Mouse (Mus musculus) right cerebral cortex, postnatal 36 days (tissue): ENCODE measurements around the gene Purb.
A peak's percentile ranks its signal among the peaks of the same experiment; 100 is the strongest.
"Not testable (repeated sequence)": the region's sequence is repeated elsewhere in the genome, so short reads cannot be mapped to it uniquely, and the experiment has no call there.

Source experiments
- DNase-seq, 2 experiments: peaks; one replicate each; pipeline ENCODE4 v3.0.0; 2022; ENCODE audit warnings: low spot score in 2 of 2, mixed read lengths in 1 of 2

The Purb gene

GRCm38 (mm10) chr11:6484244-6484959 lies 8.7 kb upstream of the Purb start:
- no peak for DNase-seq

GRCm38 (mm10) chr11:6483103-6483502 lies 7.4 kb upstream of the Purb start:
- DNase-seq = no peak

DNA sequence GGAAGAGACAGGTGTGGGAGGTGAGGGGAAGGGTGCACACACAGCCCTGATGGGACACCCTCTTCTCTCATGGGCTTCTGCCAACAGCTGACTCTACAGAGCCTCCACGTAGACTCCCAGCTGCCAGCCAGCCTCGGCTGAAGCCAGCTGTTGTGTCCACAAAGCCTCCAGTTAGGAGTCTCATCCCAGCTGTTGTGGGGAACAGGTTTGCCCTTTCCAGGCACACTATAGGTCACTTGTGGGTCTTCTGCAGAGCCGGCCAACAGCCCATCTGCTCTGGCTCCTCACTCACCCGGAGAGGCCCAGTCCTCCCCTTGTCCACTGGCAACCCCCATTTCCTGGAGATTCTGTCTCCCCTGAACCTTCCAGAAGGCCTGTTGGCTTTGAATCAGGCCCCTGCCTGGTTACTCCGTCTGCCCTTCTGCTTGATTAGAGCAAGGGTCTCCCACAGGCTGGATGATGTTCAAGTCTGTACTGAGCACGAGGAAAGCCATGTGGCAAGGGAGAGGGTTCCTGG lies 6.0 kb upstream of the Purb start:
- DNase-seq = no peak

GRCm38 (mm10) chr11:6480681-6481405 lies 5.1 kb upstream of the Purb start:
- peak; percentile 7 to 28 for DNase-seq

- no peak for DNase-seq
Observed at GRCm38 (mm10) chr11:6480191-6480590, 4.5 kb upstream of the Purb start.

DNA sequence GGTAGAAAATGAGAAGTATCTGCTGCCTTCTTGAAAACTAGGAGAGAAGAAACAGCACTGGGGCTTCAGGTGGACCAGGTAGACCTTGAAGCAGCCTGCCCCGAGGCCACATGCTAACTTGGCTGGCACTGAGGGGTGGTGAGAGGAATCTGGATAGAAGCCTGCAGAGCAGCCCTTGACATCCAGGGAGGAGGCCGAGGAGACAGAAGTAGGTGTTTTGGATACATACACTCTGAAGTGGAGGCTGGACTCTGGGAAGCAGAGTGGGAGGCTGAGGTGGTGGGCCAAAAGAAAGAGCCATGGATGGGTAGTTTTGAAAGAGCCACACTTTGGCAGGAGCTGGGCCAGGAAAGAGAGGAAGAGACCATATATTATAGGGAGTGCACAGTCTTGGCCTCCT lies 3.5 kb upstream of the Purb start:
- DNase-seq = no peak

- DNase-seq = no peak
Observed at GRCm38 (mm10) chr11:6477350-6477749, 1.6 kb upstream of the Purb start.

GRCm38 (mm10) chr11:6476876-6477275 lies 1.2 kb upstream of the Purb start:
- no peak for DNase-seq

DNA sequence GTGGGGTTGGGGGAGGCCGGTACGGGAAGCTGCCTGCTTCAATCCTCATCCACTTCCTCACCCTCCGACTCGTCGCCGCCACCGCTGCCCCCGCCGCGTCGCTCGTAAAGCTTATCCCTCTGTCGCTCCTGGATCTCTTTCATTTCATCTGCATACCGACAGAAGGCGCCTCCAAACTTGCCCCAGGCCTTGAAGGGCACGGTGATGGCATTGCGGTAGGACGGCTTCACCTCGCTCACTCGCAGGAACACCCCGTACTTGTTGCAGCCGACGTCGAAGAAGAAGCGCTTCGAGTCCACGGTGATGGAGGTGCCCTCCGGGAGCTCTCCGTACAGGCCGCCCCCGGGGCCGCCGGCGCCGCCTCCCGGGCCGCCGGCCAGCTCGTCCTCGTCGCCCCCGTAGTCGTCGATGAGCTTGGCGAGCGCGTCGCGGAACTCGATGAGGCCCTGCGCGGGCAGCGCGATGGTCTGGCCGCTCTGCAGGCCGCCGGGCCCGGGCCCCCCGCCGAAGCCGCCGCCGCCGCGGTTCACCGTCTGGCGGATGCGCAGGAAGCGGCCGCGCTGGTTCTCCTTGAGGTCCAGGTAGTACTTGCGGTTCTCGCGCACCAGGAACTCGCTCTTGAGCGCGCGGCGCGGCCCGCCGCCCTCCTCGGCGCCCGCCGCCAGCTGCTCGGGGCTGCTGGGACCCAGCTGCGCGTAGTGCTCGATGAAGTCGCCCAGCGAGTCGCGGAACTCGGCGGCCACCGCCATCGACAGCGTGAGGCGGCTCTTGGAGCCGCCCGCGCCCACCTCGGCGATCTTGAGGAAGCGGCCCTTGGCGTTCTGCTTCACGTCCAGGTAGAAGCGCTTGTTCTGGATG lies 614 bp downstream of the Purb start:
- peak; percentile 30 to 42 for DNase-seq

GRCm38 (mm10) chr11:6474381-6474780 lies 1.3 kb downstream of the Purb start:
- DNase-seq = no peak

- no peak for DNase-seq
Observed at GRCm38 (mm10) chr11:6472076-6472475, 3.6 kb downstream of the Purb start.

- DNase-seq = no peak
Observed at GRCm38 (mm10) chr11:6471493-6471892, 4.2 kb downstream of the Purb start.

DNA sequence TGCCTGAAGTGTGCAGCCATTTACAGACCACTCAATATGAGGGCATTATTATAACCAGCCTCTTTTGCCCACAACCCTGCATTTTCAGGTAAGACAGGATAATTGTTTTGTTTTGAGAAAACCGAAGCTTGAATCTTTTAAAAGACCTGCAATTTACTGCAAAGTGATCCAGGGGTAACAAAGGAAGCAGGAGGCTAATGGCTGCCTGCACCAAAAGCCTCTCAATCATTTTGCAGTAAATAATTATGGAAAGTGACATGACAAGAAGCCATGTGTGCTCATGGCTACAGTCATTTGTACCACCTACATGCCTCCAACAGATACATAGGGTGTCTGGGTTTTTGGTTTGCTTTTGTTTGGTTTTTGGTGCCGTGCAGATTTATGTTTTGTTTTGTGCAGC lies 4.7 kb downstream of the Purb start:
- no peak for DNase-seq

DNA sequence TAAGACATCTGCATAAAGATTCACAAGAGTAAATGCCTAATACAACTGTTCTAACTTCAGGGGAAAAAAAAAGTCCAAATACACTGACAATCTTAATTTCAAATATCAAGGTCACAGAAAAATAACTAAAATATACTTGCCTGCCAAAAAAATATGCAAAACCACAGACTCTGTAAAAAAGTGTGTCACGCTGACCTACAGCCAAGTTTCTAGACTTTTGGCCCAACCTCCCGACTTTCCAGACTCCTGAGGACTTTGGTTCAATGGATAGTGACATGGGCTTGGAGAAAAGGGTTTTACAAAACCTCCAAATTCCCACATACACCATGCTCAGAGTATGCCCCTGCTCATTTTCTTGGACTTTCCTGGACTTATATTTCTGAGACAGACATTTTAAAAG lies 7.2 kb downstream of the Purb start:
- DNase-seq = no peak

GRCm38 (mm10) chr11:6465122-6465521 lies 10.6 kb downstream of the Purb start:
- peak; percentile 31 to 32 for DNase-seq

- DNase-seq = no peak
Observed at GRCm38 (mm10) chr11:6463159-6463837, 12.4 kb downstream of the Purb start.

DNA sequence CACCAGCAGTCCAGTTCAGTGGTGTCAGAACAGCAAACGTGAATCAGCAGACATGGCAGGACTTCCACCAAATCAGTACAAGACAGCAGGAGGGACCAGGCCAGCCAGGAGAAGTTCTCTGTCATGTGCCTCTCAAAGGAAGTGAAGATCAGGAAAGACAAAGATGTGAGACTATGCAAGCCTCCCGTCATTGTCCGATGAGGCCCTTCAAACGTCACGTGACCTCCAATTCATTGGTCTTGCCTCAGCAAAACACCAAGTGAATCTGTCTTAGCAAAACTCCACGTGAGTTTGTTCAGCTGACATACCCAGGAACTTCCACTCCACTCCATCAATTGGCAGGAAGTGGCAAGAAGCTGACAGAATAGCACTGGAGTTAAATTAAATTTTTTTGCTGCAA lies 19.6 kb downstream of the Purb start:
- no peak for DNase-seq

GRCm38 (mm10) chr11:6448155-6448554 lies 27.6 kb downstream of the Purb start:
- not testable (repeated sequence) for DNase-seq

- DNase-seq = no peak
Observed at GRCm38 (mm10) chr11:6447493-6447892, 28.2 kb downstream of the Purb start.

GRCm38 (mm10) chr11:6445951-6446350 lies 29.8 kb downstream of the Purb start:
- DNase-seq = no peak

- DNase-seq = no peak
Observed at GRCm38 (mm10) chr11:6445441-6445840, 30.3 kb downstream of the Purb start.
